Mouse (Mus musculus) hematopoietic stem cell, adult 5-6 weeks (primary cell): ENCODE results near the gene Gm10228. TPM values are rescaled to one million over a fixed set of nuclear protein-coding genes. Genes with fewer than 3 reads are reported as not detected.
"Not testable (repeated sequence)": the region's sequence is repeated elsewhere in the genome, so short reads cannot be mapped to it uniquely, and the experiment has no call there.

ENCODE experiments used
- ATAC-seq, 2 experiments: fragments of 125-278 bp in 1 of 2; replicated peaks in 1 of 2; 2 replicates each; pipeline ENCODE4 v1.8.0; 2016 to 2017; ENCODE audit warnings: inconsistent platforms in 2 of 2, mild to moderate bottlenecking in 2 of 2, moderate number of reproducible peaks in 2 of 2, low read depth in 1 of 2, moderate TSS enrichment in 1 of 2; ENCODE audit not compliant: low FRiP score in 2 of 2, poor library complexity in 2 of 2, severe bottlenecking in 2 of 2, insufficient read depth in 1 of 2, low TSS enrichment in 1 of 2
- total RNA-seq: library from RNA; stranded (forward); fragments of 172-1452, 232-1000 nt; gene quantifications from 2 replicates; pipeline ENCODE4 v1.2.3, GENCODE M21; 2017

The Gm10228 gene
- not detected in 2 replicates for total RNA-seq

DNA sequence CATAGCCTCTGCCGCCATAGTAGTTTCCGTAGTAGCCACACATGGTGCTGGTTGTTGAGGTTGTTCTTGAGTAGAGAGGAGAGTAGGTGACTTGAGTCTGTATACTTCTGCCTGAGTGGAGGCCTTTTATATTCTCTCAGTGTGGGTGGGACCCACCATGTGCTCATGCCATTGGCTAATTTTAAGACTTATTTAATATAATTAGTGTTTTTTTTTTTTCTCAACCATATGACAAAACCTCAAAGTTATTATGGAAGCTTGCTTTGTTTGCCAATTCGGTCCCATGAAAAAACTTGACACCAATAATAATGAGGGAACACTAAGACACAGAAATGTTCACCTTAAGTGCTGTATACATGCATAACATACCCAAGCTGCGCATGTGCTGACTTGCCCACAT, at the start of gene Gm10228:
Gene Gm10228 (minus strand): TSS at position 101 of the 400 bp plus-strand sequence.
- ATAC-seq: not testable (repeated sequence)

DNA sequence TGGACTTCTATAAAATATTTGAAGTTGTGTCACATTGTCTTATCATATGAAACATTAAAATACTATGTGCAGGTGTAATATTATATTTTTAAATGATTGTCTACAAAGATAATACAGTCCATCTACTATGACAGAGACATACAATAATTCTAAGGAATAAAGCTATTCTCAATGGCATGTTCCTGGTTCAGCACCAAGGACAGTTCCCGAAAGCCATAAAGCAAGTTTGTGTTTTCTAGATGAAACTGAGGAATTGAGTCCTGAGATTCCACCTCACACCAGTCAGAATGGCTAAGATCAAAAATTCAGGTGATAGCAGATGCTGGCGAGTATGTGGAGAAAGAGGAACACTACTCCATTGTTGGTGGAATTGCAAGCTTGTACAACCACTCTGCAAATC, 29.8 kb upstream of the Gm10228 start:
- ATAC-seq: not testable (repeated sequence)

DNA sequence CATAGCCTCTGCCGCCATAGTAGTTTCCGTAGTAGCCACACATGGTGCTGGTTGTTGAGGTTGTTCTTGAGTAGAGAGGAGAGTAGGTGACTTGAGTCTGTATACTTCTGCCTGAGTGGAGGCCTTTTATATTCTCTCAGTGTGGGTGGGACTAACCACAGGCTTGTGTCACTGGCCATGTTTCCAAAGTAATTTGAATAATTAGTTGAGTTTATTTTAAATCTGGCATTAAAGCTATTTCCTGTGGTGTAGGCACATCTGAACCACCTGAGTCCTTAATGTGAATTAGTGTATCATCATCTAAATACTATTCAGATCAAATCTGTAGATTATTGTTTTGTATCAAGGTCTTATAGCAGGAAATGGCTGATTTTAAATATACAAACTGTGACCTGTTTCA, 22.6 kb upstream of the Gm10228 start, which contains the start of gene 1110025L11Rik:
Gene 1110025L11Rik (minus strand): TSS at position 101 of the 400 bp plus-strand sequence.
- not testable (repeated sequence) for ATAC-seq

DNA sequence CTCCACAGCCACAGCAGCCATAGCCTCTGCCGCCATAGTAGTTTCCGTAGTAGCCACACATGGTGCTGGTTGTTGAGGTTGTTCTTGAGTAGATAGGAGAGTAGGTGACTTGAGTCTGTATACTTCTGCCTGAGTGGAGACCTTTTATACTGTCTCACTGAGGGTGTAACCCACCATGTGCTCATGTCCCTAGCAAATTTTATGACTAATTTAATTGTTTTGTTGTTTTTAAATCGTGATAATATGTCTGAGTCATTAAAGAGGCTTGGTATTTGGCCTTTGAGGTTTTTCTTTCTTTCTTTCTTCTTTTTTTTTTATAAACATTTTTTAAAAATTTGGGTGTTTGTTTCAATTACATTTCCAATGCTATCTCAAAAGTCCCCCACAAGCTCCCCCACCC, 6.5 kb upstream of the Gm10228 start, which contains the start of gene Krtap6-5:
Gene Krtap6-5 (minus strand): TSS at position 101 of the 400 bp plus-strand sequence.
- ATAC-seq: no peak

DNA sequence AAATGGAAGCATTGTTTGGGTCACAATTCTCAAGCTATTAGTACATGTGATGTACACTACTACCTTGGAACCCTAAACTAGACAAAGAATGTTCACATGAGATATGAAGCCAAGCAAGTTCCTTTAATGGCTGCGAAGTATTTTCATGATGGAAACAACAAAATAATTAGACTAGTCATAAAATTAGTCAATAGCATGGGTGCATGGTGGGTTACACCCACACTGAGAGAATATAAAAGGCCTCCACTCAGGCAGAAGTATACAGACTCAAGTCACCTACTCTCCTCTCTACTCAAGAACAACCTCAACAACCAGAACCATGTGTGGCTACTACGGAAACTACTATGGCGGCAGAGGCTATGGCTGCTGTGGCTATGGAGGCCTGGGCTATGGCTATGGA, 9.9 kb downstream of the Gm10228 start, which contains the start of gene Krtap6-1:
Gene Krtap6-1 (plus strand): TSS at position 301 of the 400 bp plus-strand sequence.
- ATAC-seq: not testable (repeated sequence)

DNA sequence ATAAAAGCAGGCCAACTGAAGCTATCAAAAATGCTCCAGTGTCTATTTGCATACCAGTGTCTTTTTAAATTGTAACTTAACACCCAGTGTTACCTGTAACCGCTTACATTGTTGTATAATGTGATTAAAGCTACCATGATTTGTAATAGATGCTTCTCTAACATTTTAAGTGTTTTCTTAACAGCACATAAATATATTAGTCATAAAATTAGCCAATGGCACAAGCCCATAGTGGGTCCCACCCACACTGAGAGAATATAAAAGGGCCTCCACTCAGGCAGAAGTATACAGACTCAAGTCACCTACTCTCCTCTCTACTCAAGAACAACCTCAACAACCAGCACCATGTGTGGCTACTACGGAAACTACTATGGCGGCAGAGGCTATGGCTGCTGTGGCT, 26.3 kb downstream of the Gm10228 start, which contains the start of gene Gm10229:
Gene Gm10229 (plus strand): TSS at position 301 of the 400 bp plus-strand sequence.
- ATAC-seq: not testable (repeated sequence)

DNA sequence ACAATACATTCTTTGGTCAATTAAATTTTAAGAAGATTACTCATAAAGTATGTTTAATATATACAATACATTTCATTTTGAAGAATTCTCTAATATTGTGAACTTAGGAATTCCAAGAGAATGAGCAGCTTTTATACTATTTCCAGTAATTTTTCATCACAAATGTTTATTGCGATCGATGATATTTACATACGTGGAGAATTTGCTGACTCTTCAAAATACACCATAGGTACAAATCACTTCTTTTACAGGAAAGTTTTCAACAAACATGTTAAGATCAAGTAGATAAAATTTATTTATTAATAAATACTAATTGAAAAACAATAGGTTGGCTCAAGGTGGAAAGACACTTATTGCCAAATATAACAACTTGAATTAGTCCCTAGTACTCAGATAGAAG, 27.3 kb downstream of the Gm10228 start:
- no peak for ATAC-seq

DNA sequence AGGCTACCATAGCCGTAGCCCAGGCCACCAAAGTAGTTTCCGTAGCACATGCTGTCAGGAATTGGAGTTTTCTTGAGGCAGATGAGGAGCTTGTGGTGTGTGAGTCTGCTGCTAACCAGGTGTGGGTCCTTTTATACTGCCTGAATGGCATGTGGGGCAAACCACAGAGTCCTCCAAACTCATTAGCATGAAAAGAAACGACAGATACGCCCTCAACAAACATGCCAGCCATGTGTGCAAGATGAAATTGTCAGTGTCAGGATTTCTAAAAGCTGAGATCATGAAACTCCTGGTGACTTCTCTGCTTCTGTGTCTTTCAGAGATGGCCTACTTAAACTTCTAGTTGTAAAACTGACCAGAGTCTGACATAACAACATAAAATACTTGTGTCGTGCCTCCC, 30.6 kb downstream of the Gm10228 start, which contains the start of gene Krtap22-2:
Gene Krtap22-2 (minus strand): TSS at position 101 of the 400 bp plus-strand sequence.
- ATAC-seq: no peak

Other genes with a start within 250 kb of the Gm10228 start
- not detected in 2 replicates for gene Gm20741, start 229.3 kb downstream of the Gm10228 start, total RNA-seq
- not detected in 2 replicates for gene Krtap15, start 221.3 kb downstream of the Gm10228 start, total RNA-seq
- gene Krtap14, start 215.3 kb downstream of the Gm10228 start, total RNA-seq: not detected in 2 replicates
- not detected in 2 replicates for gene Krtap19-1, start 172.1 kb downstream of the Gm10228 start, total RNA-seq
- gene Krtap19-2, start 167.2 kb downstream of the Gm10228 start, total RNA-seq: not detected in 2 replicates
- gene Krtap19-3, start 163.4 kb downstream of the Gm10228 start, total RNA-seq: not detected in 2 replicates
- gene Krtap19-4, start 156.4 kb downstream of the Gm10228 start, total RNA-seq: not detected in 2 replicates
- gene Krtap19-5, start 145.0 kb downstream of the Gm10228 start, total RNA-seq: not detected in 2 replicates
- not detected in 2 replicates for gene Krtap19-9b, start 109.2 kb downstream of the Gm10228 start, total RNA-seq
- gene Krtap16-3, start 78.6 kb downstream of the Gm10228 start, total RNA-seq: not detected in 2 replicates
- gene Krtap22-2, start 30.7 kb downstream of the Gm10228 start, total RNA-seq: not detected in 2 replicates
- gene Gm10229, start 26.2 kb downstream of the Gm10228 start, total RNA-seq: not detected in 2 replicates
- not detected in 2 replicates for gene Krtap6-1, start 9.8 kb downstream of the Gm10228 start, total RNA-seq
- gene Krtap6-5, start 6.4 kb upstream of the Gm10228 start, total RNA-seq: not detected in 2 replicates
- not detected in 2 replicates for gene 1110025L11Rik, start 22.5 kb upstream of the Gm10228 start, total RNA-seq
- not detected in 2 replicates for gene Krtap6-3, start 42.5 kb upstream of the Gm10228 start, total RNA-seq
- gene Gm6358, start 99.4 kb upstream of the Gm10228 start, total RNA-seq: not detected in 2 replicates
- not detected in 2 replicates for gene Gm10061, start 109.6 kb upstream of the Gm10228 start, total RNA-seq
- not detected in 2 replicates for gene Gm9789, start 116.5 kb upstream of the Gm10228 start, total RNA-seq
- gene Gm7735, start 128.0 kb upstream of the Gm10228 start, total RNA-seq: not detected in 2 replicates
- not detected in 2 replicates for gene 1110057P08Rik, start 133.3 kb upstream of the Gm10228 start, total RNA-seq
- not detected in 2 replicates for gene Krtap20-2, start 164.4 kb upstream of the Gm10228 start, total RNA-seq